Mouse (Mus musculus): ENCODE data around the gene Hist1h4h. TPM values are rescaled to one million over a fixed set of nuclear protein-coding genes. Genes with fewer than 3 reads are reported as not detected.

The Hist1h4h gene
- total RNA-seq (2023) = 100 to 1,000 TPM; 288 to 289 TPM

GRCm38 (mm10) chr13:23530901-23531875 lies at the start of gene Hist1h4h:
Gene Hist1h4h, plus strand, starts transcription at chr13:23531050.

GRCm38 (mm10) chr13:23488400-23489322 lies 42.2 kb upstream of the Hist1h4h start, which contains the start of gene Btn2a2:
Gene Btn2a2, minus strand, starts transcription at chr13:23488857.

GRCm38 (mm10) chr13:23533560-23534367 lies 2.9 kb downstream of the Hist1h4h start, which contains the start of gene Hist1h2af:
Gene Hist1h2af, plus strand, starts transcription at chr13:23533906.

GRCm38 (mm10) chr13:23535137-23536075 lies 4.6 kb downstream of the Hist1h4h start, which contains the start of gene Hist1h3g:
Gene Hist1h3g, plus strand, starts transcription at chr13:23535422.

GRCm38 (mm10) chr13:23542999-23543607 lies 12.3 kb downstream of the Hist1h4h start, which contains the start of gene Hist1h2bh:
Gene Hist1h2bh, minus strand, starts transcription at chr13:23543392.

GRCm38 (mm10) chr13:23543965-23544786 lies 13.3 kb downstream of the Hist1h4h start, which contains the start of gene Hist1h3f:
Gene Hist1h3f, plus strand, starts transcription at chr13:23544052.

GRCm38 (mm10) chr13:23551146-23551834 lies 20.4 kb downstream of the Hist1h4h start, which contains the start of gene Hist1h4f:
Gene Hist1h4f, minus strand, starts transcription at chr13:23551648.

GRCm38 (mm10) chr13:23552962-23553361 lies 22.1 kb downstream of the Hist1h4h start, which contains the start of gene Hist1h1d:
Gene Hist1h1d, plus strand, starts transcription at chr13:23553262.

GRCm38 (mm10) chr13:23561883-23562659 lies 31.2 kb downstream of the Hist1h4h start, which contains the start of gene Hist1h3e:
Gene Hist1h3e, minus strand, starts transcription at chr13:23562369.

GRCm38 (mm10) chr13:23571022-23571503 lies 40.2 kb downstream of the Hist1h4h start, which contains the start of the genes Hist1h2ae and Hist1h2bg:
Gene Hist1h2ae, minus strand, starts transcription at chr13:23571220.
Gene Hist1h2bg, plus strand, starts transcription at chr13:23571396.

GRCm38 (mm10) chr13:23573898-23574524 lies 43.2 kb downstream of the Hist1h4h start, which contains the start of the genes Hist1h2bf and Hist1h2ad:
Gene Hist1h2bf, minus strand, starts transcription at chr13:23574196.
Gene Hist1h2ad, plus strand, starts transcription at chr13:23574381.

GRCm38 (mm10) chr13:23575271-23575851 lies 44.5 kb downstream of the Hist1h4h start, which contains the start of gene Hist1h3d:
Gene Hist1h3d, plus strand, starts transcription at chr13:23575763.

